ENCODE assay signal across 20 mouse cellular contexts in genomic region chr1:53085256-53085655, GRCm38 (mm10). TPM values are rescaled to one million over a fixed set of nuclear protein-coding genes. Genes with fewer than 3 reads are reported as not detected.
DNase-seq lines count a peak whose midpoint lies in the region; ATAC-seq and TF ChIP-seq lines count a peak whose summit lies in the region.
"Had no signal": no experiment of that assay in that cellular context is flagged by ENCODE, and none has a peak within 500 bp of the region (broad histone marks: within the 10 kb centered on the region; RNA-seq: fewer than 3 reads in every experiment).

No protein-coding gene starts in this region.

- peak; percentile 78 to 81 for DNase-seq in cerebellum, postnatal 14 days
- no peak for DNase-seq in cerebellum, adult 18-20 months
- peak; percentile 5 for DNase-seq in kidney, adult 9 months
- DNase-seq in kidney, postnatal 14 days: no peak
- peak; percentile 23 for DNase-seq in embryo, embryonic 10.5 days (ENCODE audit: low spot score)
- no peak for DNase-seq in layer of hippocampus, postnatal 36 days
- DNase-seq in lung, adult 2 months: no peak
- DNase-seq: adrenal gland, postnatal 10 days; cerebellum, adult 8-10 months; heart, adult 2 months; thymus, postnatal 14 days had no signal

- no peak overlapping the region for H3K27ac ChIP-seq in limb, embryonic 12.5 days
- H3K27ac ChIP-seq: embryonic facial prominence, embryonic 15.5 days; forebrain, embryonic 12.5 days; heart, adult 2 months; hindbrain, embryonic 13.5 days; left cerebral cortex, adult 2 months; stomach, embryonic 15.5 days had no signal

- no peaks in the 10 kb centered on the region for H3K27me3 ChIP-seq in limb, embryonic 12.5 days
- H3K27me3 ChIP-seq: CH12.LX; embryonic facial prominence, embryonic 15.5 days; forebrain, embryonic 12.5 days; hindbrain, embryonic 13.5 days; stomach, embryonic 15.5 days had no signal

- WGBS in limb, embryonic 12.5 days: 49% methylated on average over 15 of the region's 15 CpGs
- WGBS in lung, adult 2 months: 64% methylated on average over 15 of the region's 15 CpGs

- TF ChIP-seq POLR2A in lung, adult 2 months (IDR thresholded peaks at IDR 0.05; ENCODE audit: borderline replicate concordance, extremely low read depth, low read depth, low read length): no peak

- no peaks in the 10 kb centered on the region for H3K9me3 ChIP-seq in limb, embryonic 12.5 days
- H3K9me3 ChIP-seq: embryonic facial prominence, embryonic 15.5 days; forebrain, embryonic 12.5 days; hindbrain, embryonic 13.5 days; stomach, embryonic 15.5 days had no signal

- no peak overlapping the region for H3K9ac ChIP-seq in limb, embryonic 12.5 days (replicated peaks)
- H3K9ac ChIP-seq: embryonic facial prominence, embryonic 15.5 days; forebrain, embryonic 12.5 days; hindbrain, embryonic 13.5 days; stomach, embryonic 15.5 days had no signal

- H3K36me3 ChIP-seq in limb, embryonic 12.5 days: no peaks in the 10 kb centered on the region
- H3K36me3 ChIP-seq: embryonic facial prominence, embryonic 15.5 days; forebrain, embryonic 12.5 days; hindbrain, embryonic 13.5 days; stomach, embryonic 15.5 days had no signal

- H3K4me3 ChIP-seq in limb, embryonic 12.5 days (replicated peaks): no peak overlapping the region
- H3K4me3 ChIP-seq in lung, adult 2 months (replicated peaks; ENCODE audit: extremely low read depth, low read depth, low read length): no peak overlapping the region
- H3K4me3 ChIP-seq: embryonic facial prominence, embryonic 15.5 days; forebrain, embryonic 12.5 days; heart, adult 2 months; hindbrain, embryonic 13.5 days; left cerebral cortex, adult 2 months; stomach, embryonic 15.5 days had no signal

- H3K4me1 ChIP-seq in limb, embryonic 12.5 days (replicated peaks): no peaks in the 10 kb centered on the region
- H3K4me1 ChIP-seq in lung, adult 2 months (ENCODE audit: control insufficient read depth, insufficient read depth, low read length): no peaks in the 10 kb centered on the region
- H3K4me1 ChIP-seq: embryonic facial prominence, embryonic 15.5 days; forebrain, embryonic 12.5 days; hindbrain, embryonic 13.5 days; stomach, embryonic 15.5 days had no signal

- no peak for TF ChIP-seq CTCF in lung, adult 2 months (IDR thresholded peaks at IDR 0.05; ENCODE audit: insufficient read depth, low read length)

- ATAC-seq in limb, embryonic 12.5 days (ENCODE audit: insufficient number of reproducible peaks, insufficient read depth, low FRiP score, low TSS enrichment, low read depth): peak; percentile 68; the same call in 1 of the 2 replicates

- no peak overlapping the region for H3K4me2 ChIP-seq in limb, embryonic 12.5 days
- H3K4me2 ChIP-seq: embryonic facial prominence, embryonic 15.5 days; forebrain, embryonic 12.5 days; hindbrain, embryonic 13.5 days; liver, embryonic 11.5 days; stomach, embryonic 15.5 days had no signal

RNA-seq across cellular contexts. Expression of gene Mstn, which starts 23.8 kb away (rescaled TPM):
- polyA plus RNA-seq in limb, embryonic 12.5 days (2016; fragmentation: Nextera tagmentation; extraction: Ambion mirVana): 6.7 and 7.0 TPM in 2 replicates
- total RNA-seq in layer of hippocampus, postnatal 36 days (2021): under 1 TPM; 0.51 to 0.65 TPM
- polyA plus RNA-seq in lung, adult 2 months (2012; rRNA removed): 0.25 TPM in 1 of 2 replicates, not detected in the other
- total RNA-seq: CH12.LX; megakaryocyte, adult 5-6 weeks had no signal

Comparison
In these comparisons a context has a peak if more than half of its experiments do, and no peak if none do; other contexts are left out.
1. DNase-seq: peak in cerebellum, postnatal 14 days (2 of 2), kidney, adult 9 months (single experiment) and embryo, embryonic 10.5 days (single experiment); none in cerebellum, adult 18-20 months (0 of 2), kidney, postnatal 14 days (single experiment), layer of hippocampus, postnatal 36 days (0 of 2) and lung, adult 2 months (single experiment).